Mouse (Mus musculus): Measurements from ENCODE around the gene Cfap74. TPM values are rescaled to one million over a fixed set of nuclear protein-coding genes. Genes with fewer than 3 reads are reported as not detected.

Cfap74 gene
- polyA plus RNA-seq, 1 experiment from 2014 or later = 1.4 TPM

GRCm38 (mm10) chr4:155429202-155429601 is 20.2 kb downstream of the Cfap74 start:
- Histone ChIP-seq H3K4me3 (ENCODE audit: low read depth, low read length) (no peak overlapping the region), H3K4me1 (ENCODE audit: insufficient read depth, low read depth, low read length) (no peaks in the 10 kb centered on the region), H3K27me3 (replicated peaks; ENCODE audit: insufficient read depth, low read length) (no peaks in the 10 kb centered on the region), H3K4me2 (replicated peaks; ENCODE audit: low read depth, low read length) (no peak overlapping the region), H3K36me3 (ENCODE audit: insufficient read depth, low read length) (no peaks in the 10 kb centered on the region), H3K9me3 (ENCODE audit: low read length) (no peaks in the 10 kb centered on the region), H3K27ac (ENCODE audit: low read length) (no peak overlapping the region), H3K9ac (replicated peaks; ENCODE audit: low read depth) (no peak overlapping the region)
- 70% methylated on average over 3 of the region's 3 CpGs for whole genome bisulfite sequencing
- no peak for DNase-seq (ENCODE audit: low spot score)
- TF ChIP-seq CTCF (IDR thresholded peaks at IDR 0.05) = no peak
- no peak for TF ChIP-seq EP300 (IDR thresholded peaks at IDR 0.05)
- ATAC-seq = no peak

GRCm38 (mm10) chr4:155432358-155432757 is 23.4 kb downstream of the Cfap74 start:
- 74% methylated on average over 6 of the region's 6 CpGs for WGBS
- no peak overlapping the region for H3K27ac ChIP-seq (ENCODE audit: low read length)
- no peak for ATAC-seq

DNA sequence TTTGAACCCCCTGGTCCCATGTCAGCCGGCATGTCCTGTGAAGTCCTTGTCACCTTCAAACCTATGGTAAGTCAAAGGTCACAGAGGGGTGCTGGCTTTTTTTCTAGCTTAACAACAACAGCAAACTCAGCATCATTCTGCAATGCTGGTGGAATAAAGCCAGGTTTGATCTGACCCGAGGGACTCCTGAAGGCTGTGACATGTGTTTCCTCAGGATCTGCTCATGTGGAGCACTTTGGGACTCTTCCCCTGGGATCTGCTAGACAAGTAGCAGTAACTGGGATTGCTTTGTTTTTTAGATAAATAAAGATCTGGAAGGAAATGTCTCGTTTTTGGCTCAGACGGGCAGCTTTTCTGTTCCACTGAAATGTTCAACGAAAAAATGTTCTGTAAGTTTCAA is 25.0 kb downstream of the Cfap74 start:
- no peak for DNase-seq (ENCODE audit: low spot score)
- no peak for ATAC-seq
- 60% methylated on average over 5 of the region's 5 CpGs for WGBS

More at GRCm38 (mm10) chr4:155432358-155432757, 23.4 kb downstream of the Cfap74 start:
- no peaks in the 10 kb centered on the region for H3K4me1 ChIP-seq (ENCODE audit: insufficient read depth, low read depth, low read length)
- H3K4me3 ChIP-seq (ENCODE audit: low read depth, low read length) = no peak overlapping the region
- H3K9ac ChIP-seq (replicated peaks; ENCODE audit: low read depth) = no peak overlapping the region
- no peaks in the 10 kb centered on the region for H3K27me3 ChIP-seq (replicated peaks; ENCODE audit: insufficient read depth, low read length)
- H3K36me3 ChIP-seq (ENCODE audit: insufficient read depth, low read length) = no peaks in the 10 kb centered on the region
- DNase-seq (ENCODE audit: low spot score) = no peak
- no peaks in the 10 kb centered on the region for H3K9me3 ChIP-seq (ENCODE audit: low read length)
- no peak overlapping the region for H3K4me2 ChIP-seq (replicated peaks; ENCODE audit: low read depth, low read length)
- TF ChIP-seq CTCF (IDR thresholded peaks at IDR 0.05) (no peak), EP300 (IDR thresholded peaks at IDR 0.05) (no peak)

GRCm38 (mm10) chr4:155442808-155443207 is 33.8 kb downstream of the Cfap74 start:
- H3K4me3 ChIP-seq (ENCODE audit: low read depth, low read length) = no peak overlapping the region
- DNase-seq (ENCODE audit: low spot score) (no peak), ATAC-seq (no peak)
- H3K4me1 ChIP-seq (ENCODE audit: insufficient read depth, low read depth, low read length) = no peaks in the 10 kb centered on the region
- H3K4me2 ChIP-seq (replicated peaks; ENCODE audit: low read depth, low read length) = no peak overlapping the region
- H3K36me3 ChIP-seq (ENCODE audit: insufficient read depth, low read length) = no peaks in the 10 kb centered on the region
- no peak overlapping the region for H3K27ac ChIP-seq (ENCODE audit: low read length)
- 58% methylated on average over 3 of the region's 3 CpGs for WGBS
- TF ChIP-seq EP300 (IDR thresholded peaks at IDR 0.05) (no peak), CTCF (IDR thresholded peaks at IDR 0.05) (no peak)
- no peaks in the 10 kb centered on the region for H3K27me3 ChIP-seq (replicated peaks; ENCODE audit: insufficient read depth, low read length)
- no peak overlapping the region for H3K9ac ChIP-seq (replicated peaks; ENCODE audit: low read depth)
- no peaks in the 10 kb centered on the region for H3K9me3 ChIP-seq (ENCODE audit: low read length)

More for the DNA sequence above, 25.0 kb downstream of the Cfap74 start:
- no peak overlapping the region for H3K4me3 ChIP-seq (ENCODE audit: low read depth, low read length)
- H3K27me3 ChIP-seq (replicated peaks; ENCODE audit: insufficient read depth, low read length) = no peaks in the 10 kb centered on the region
- TF ChIP-seq CTCF (IDR thresholded peaks at IDR 0.05) = no peak
- TF ChIP-seq EP300 (IDR thresholded peaks at IDR 0.05) = no peak
- no peaks in the 10 kb centered on the region for H3K4me1 ChIP-seq (ENCODE audit: insufficient read depth, low read depth, low read length)
- no peak overlapping the region for H3K9ac ChIP-seq (replicated peaks; ENCODE audit: low read depth)
- H3K9me3 ChIP-seq (ENCODE audit: low read length) = no peaks in the 10 kb centered on the region
- no peak overlapping the region for H3K27ac ChIP-seq (ENCODE audit: low read length)
- H3K36me3 ChIP-seq (ENCODE audit: insufficient read depth, low read length) = no peaks in the 10 kb centered on the region
- no peak overlapping the region for H3K4me2 ChIP-seq (replicated peaks; ENCODE audit: low read depth, low read length)

- ATAC-seq (no peak), DNase-seq (ENCODE audit: low spot score) (no peak)
- TF ChIP-seq EP300 (IDR thresholded peaks at IDR 0.05) (no peak), CTCF (IDR thresholded peaks at IDR 0.05) (no peak)
- Histone ChIP-seq H3K9ac (replicated peaks; ENCODE audit: low read depth) (no peak overlapping the region), H3K4me2 (replicated peaks; ENCODE audit: low read depth, low read length) (no peak overlapping the region), H3K27ac (ENCODE audit: low read length) (no peak overlapping the region), H3K36me3 (ENCODE audit: insufficient read depth, low read length) (no peaks in the 10 kb centered on the region), H3K27me3 (replicated peaks; ENCODE audit: insufficient read depth, low read length) (no peaks in the 10 kb centered on the region), H3K9me3 (ENCODE audit: low read length) (no peaks in the 10 kb centered on the region), H3K4me1 (ENCODE audit: insufficient read depth, low read depth, low read length) (no peaks in the 10 kb centered on the region), H3K4me3 (ENCODE audit: low read depth, low read length) (no peak overlapping the region)
- WGBS = 35% methylated on average over 10 of the region's 10 CpGs
Measured at GRCm38 (mm10) chr4:155451597-155451996, 42.6 kb downstream of the Cfap74 start.

DNA sequence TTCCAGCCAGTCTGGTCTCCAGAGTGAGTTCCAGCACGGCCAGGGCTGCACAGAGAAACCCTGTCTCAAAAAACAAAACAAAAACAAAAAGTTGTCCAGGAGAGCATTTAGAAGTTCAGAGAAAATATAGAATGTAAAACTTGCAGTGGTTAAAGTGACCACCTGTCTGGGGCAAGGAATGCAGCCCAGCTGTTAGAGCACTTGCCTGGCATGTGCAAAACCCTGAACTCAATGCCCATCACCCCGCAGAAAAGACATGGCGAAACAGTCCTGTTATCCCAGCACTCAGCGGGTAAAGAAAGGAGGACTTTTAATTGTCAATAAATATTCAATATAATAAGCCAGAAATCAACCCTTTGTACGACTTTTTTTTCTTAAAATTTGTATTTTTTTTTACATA is 49.6 kb downstream of the Cfap74 start:
- Histone ChIP-seq H3K9ac (replicated peaks; ENCODE audit: low read depth) (no peak overlapping the region), H3K36me3 (ENCODE audit: insufficient read depth, low read length) (no peaks in the 10 kb centered on the region), H3K9me3 (ENCODE audit: low read length) (no peaks in the 10 kb centered on the region), H3K27me3 (replicated peaks; ENCODE audit: insufficient read depth, low read length) (no peaks in the 10 kb centered on the region), H3K4me2 (replicated peaks; ENCODE audit: low read depth, low read length) (no peak overlapping the region), H3K27ac (ENCODE audit: low read length) (no peak overlapping the region), H3K4me1 (ENCODE audit: insufficient read depth, low read depth, low read length) (no peaks in the 10 kb centered on the region), H3K4me3 (ENCODE audit: low read depth, low read length) (no peak overlapping the region)
- WGBS = 80% methylated on average over 5 of the region's 5 CpGs
- DNase-seq (ENCODE audit: low spot score) = no peak
- no peak for TF ChIP-seq EP300 (IDR thresholded peaks at IDR 0.05)
- no peak for TF ChIP-seq CTCF (IDR thresholded peaks at IDR 0.05)
- ATAC-seq = no peak

DNA sequence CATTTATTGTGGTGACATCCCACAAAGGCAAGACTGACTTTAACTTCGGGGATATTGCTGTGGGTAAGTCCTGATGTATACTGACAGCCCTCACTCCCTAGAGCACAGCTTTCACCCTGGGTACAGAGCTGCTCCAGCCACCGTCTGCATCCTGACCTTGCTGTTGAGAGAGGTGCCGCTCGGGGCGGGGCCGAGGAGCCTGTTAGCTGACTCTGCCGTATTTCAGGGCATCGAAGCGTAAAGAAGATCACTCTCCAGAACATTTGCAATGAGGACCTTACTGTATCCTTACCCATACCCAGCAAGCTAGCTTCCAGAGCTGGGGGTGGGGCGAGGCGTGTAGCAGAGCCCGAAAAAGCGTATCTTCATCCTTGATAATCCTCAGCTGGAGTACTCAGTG is 54.1 kb downstream of the Cfap74 start:
- no peak overlapping the region for H3K4me3 ChIP-seq (ENCODE audit: low read depth, low read length)
- 74% methylated on average over 13 of the region's 13 CpGs for WGBS
- H3K9me3 ChIP-seq (ENCODE audit: low read length) = no peaks in the 10 kb centered on the region
- H3K27me3 ChIP-seq (replicated peaks; ENCODE audit: insufficient read depth, low read length) = no peaks in the 10 kb centered on the region
- no peaks in the 10 kb centered on the region for H3K36me3 ChIP-seq (ENCODE audit: insufficient read depth, low read length)
- ATAC-seq (no peak), DNase-seq (ENCODE audit: low spot score) (no peak)
- no peak overlapping the region for H3K27ac ChIP-seq (ENCODE audit: low read length)
- no peak overlapping the region for H3K9ac ChIP-seq (replicated peaks; ENCODE audit: low read depth)
- no peak overlapping the region for H3K4me2 ChIP-seq (replicated peaks; ENCODE audit: low read depth, low read length)
- TF ChIP-seq EP300 (IDR thresholded peaks at IDR 0.05) (no peak), CTCF (IDR thresholded peaks at IDR 0.05) (no peak)
- H3K4me1 ChIP-seq (ENCODE audit: insufficient read depth, low read depth, low read length) = no peaks in the 10 kb centered on the region
